Mouse (Mus musculus) thymus, adult 2 months (tissue): Measurements from ENCODE around the gene Npm3.

ENCODE experiments used
- CTCF ChIP-seq: fragments of 200-500 bp; IDR thresholded peaks from 2 replicates; pipeline ENCODE4 v1.5.1; 2012; ENCODE audit warnings: mild to moderate bottlenecking, control low read depth, low read length, moderate library complexity, borderline replicate concordance; ENCODE audit not compliant: control insufficient read depth, poor library complexity, insufficient read depth; ENCODE audit errors: extremely low read depth
- POLR2A ChIP-seq: fragments of 200-500 bp; IDR thresholded peaks from 2 replicates; pipeline ENCODE4 v1.6.1; 2012; ENCODE audit warnings: mild to moderate bottlenecking, low read length, control low read depth, moderate library complexity; ENCODE audit not compliant: control insufficient read depth, poor library complexity, insufficient read depth; ENCODE audit errors: extremely low read depth

DNA sequence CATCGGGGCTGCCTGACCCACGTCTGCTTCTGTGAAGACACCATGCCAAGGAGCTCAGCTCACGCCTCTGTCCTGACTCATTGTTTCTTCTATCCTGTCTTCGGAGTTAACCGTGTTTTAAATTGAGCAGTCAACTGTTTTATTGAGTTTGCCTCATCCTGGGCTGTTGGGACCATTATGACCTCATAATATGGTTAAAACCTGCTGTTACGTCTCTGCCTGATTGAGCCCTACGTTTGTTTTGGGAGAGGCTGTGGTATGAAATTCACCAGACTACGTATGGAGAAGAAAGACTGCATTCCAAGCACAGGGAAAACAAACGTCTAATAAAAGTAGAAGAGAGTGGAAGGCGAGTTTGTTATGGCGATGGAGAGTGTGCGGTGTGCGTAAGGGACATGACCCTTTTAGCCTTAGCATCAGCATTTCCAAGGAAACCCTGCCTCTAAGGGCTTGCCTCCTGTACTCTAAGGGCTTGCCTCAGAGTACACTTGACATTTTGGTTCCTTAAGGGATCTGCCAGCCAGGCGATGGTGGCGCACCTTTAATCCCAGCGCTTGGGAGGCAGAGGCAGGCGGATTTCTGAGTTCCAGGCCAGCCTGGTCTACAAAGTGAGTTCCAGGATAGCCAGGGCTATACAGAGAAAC is 34.7 kb upstream of the Npm3 start:
- TF ChIP-seq CTCF (no peak), POLR2A (no peak)
